Mouse (Mus musculus) Patski (cell line): ENCODE measurements around the gene Ptprt. TPM values are rescaled to one million over a fixed set of nuclear protein-coding genes. Genes with fewer than 3 reads are reported as not detected.
A peak's percentile ranks its signal among the peaks of the same experiment; 100 is the strongest.

Experiments
- ATAC-seq: fragments of 100-300 bp; one replicate; pipeline ENCODE4 v1.8.0; 2021
- CTCF ChIA-PET: fragments of 350-600 bp; sonication (Branson Sonifier 250); formaldehyde crosslinking; loops from one replicate; lab custom pipeline; 2022; ENCODE audit warnings: inconsistent platforms; lab: Charles Lee
- POLR2A ChIA-PET: fragments of 350-600 bp; sonication (Branson Sonifier 250); formaldehyde crosslinking; loops from one replicate; lab custom pipeline; 2022; ENCODE audit warnings: antibody characterized with exemption, inconsistent platforms; lab: Charles Lee
- DNase-seq: peaks from one replicate; pipeline ENCODE4 v3.0.0-alpha.2; 2011; ENCODE audit warnings: low read depth, low spot score
- H3K27me3 ChIP-seq: fragments of 371-371 bp; one replicate; pipeline ENCODE4 v1.5.1; 2021
- CTCF ChIP-seq: fragments of 100-300 bp; IDR thresholded peaks from one replicate; pipeline ENCODE4 v1.5.1; 2021
- in situ Hi-C: fragments of 300-500 bp; cut with MboI; formaldehyde crosslinking; loops from 3 replicates; pipeline ENCODE4 v1.11.1; 2018; ENCODE audit warnings: low pct_unique_long_range_greater_than_20kb, mixed read lengths
- polyA plus RNA-seq: library from polyadenylated mRNA; unstranded; gene quantifications from one replicate; pipeline ENCODE4 v1.2.3, GENCODE M21; 2021

The Ptprt gene
- polyA plus RNA-seq, 1 experiment from 2014 or later, result 0.01 TPM

DNA sequence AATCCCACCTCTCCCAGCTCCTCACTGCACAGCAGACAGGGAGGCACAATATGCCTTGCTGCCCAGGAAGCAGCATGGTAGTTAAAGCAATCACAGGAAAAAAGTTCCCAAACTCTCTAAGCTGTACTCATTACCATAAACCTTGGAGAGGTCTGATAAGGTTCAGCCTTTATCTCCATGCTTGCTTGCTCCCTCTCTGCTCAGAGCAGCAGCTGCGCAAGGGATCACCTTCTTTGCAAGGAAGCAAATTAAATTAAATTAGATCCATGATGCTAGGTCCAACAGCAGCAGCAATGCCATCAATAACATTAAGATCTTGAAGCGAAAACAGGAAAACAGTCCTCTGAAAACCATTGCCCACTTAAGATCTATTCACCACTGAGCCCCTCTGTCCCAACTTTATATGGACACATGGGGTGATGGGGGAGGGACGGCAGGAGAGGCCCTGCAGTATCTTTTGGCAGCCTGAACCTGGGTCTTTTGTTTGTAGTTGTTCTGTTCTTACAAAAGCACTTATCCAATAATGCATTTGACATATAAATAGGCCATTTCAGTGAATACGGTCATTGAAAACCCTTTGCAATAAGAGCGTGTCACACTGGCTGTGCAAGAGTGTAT is 328.8 kb downstream of the Ptprt start:
- DNase-seq (no peak), ATAC-seq (no peak)
- ChIA-PET CTCF (no interaction called here), POLR2A (no interaction called here)
- TF ChIP-seq CTCF, result no peak
- H3K27me3 ChIP-seq, result no peaks in the 10 kb centered on the region
- in situ Hi-C loops, result no loop called here

DNA sequence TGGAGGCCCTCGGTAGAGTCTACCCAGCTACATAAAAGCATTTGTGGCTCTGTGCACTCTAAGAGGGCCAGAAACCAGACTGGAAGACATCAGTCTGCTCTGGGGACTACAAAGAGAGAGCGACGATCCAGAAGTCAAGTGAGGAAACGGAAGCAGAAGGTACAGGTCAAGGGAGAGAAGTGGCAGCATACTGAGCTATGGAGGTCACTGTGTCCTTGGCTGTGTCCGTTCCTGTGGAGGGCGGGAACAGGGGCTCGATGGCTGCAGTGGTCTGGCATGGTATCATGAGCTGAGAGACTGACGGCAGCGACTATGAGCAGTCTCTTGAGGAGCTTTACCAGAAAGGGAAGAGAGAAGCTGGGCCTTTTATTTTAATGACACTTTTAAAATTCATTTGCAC is 331.5 kb downstream of the Ptprt start:
- H3K27me3 ChIP-seq, result no peaks in the 10 kb centered on the region
- CTCF ChIA-PET, result no interaction called here
- DNase-seq (no peak), ATAC-seq (no peak)
- POLR2A ChIA-PET, result no interaction called here
- in situ Hi-C loops, result no loop called here
- TF ChIP-seq CTCF, result no peak

GRCm38 (mm10) chr2:162322411-162322810 is 338.5 kb downstream of the Ptprt start:
- POLR2A ChIA-PET, result no interaction called here
- no peak for TF ChIP-seq CTCF
- DNase-seq, result no peak
- H3K27me3 ChIP-seq, result no peaks in the 10 kb centered on the region
- in situ Hi-C loops, result no loop called here
- ATAC-seq, result no peak
- CTCF ChIA-PET, result no interaction called here

DNA sequence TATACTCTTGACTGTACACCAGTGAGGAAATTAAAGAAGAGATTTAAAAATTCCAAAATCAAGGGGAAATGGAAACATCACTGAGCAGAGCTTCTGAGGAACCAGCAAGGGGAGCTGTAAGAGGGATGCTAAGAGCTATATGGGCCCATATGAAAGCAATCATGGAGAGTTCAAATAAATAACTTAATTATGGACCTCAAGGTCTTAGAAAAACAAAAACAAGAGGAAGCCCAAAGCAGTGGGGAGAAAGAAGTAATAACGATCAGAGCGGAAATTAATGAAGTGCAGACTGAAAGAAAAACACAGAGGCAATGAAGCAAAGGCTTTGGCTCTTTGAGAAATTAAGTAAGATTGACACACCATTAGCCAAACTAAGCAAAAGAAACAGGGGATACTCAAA is 353.0 kb downstream of the Ptprt start:
- ATAC-seq (no peak), DNase-seq (no peak)
- TF ChIP-seq CTCF, result no peak
- ChIA-PET CTCF (no interaction called here), POLR2A (no interaction called here)
- in situ Hi-C loops, result no loop called here
- H3K27me3 ChIP-seq, result no peaks in the 10 kb centered on the region

DNA sequence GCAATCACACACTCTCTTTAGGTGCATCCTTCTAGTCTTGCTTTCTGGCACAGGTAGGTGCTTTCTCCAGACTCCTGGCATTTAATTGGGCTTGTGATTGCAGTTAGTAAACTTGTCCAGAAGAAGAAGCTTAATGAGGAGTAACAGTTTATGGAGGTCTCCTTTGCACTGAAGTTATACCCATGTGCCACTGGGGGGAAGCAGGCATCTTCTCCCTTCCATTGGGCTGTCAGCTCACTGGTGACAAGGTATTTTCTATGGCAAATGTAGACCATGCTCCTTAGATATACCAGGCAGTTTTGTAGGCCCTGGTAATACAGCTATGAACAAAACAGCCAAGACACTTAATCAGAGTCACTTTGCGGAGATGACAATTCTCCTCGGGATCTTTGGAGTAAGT is 366.9 kb downstream of the Ptprt start:
- ChIA-PET CTCF (interaction anchor here (1.1 to 2.2 kb wide), 3 partner anchors 9 to 11 kb away, joined by 3 to 6 read pairs (median 4); no protein-coding TSS in a partner anchor), POLR2A (no interaction called here)
- ATAC-seq, result no peak
- TF ChIP-seq CTCF, result no peak
- in situ Hi-C loops, result no loop called here
- DNase-seq, result no peak
- H3K27me3 ChIP-seq, result no peaks in the 10 kb centered on the region

GRCm38 (mm10) chr2:162282606-162283005 is 378.3 kb downstream of the Ptprt start:
- CTCF ChIA-PET, result no interaction called here
- POLR2A ChIA-PET, result no interaction called here
- in situ Hi-C loops, result no loop called here
- DNase-seq (peak; percentile 27), ATAC-seq (peak; percentile 94)
- TF ChIP-seq CTCF, result no peak
- H3K27me3 ChIP-seq, result no peaks in the 10 kb centered on the region

DNA sequence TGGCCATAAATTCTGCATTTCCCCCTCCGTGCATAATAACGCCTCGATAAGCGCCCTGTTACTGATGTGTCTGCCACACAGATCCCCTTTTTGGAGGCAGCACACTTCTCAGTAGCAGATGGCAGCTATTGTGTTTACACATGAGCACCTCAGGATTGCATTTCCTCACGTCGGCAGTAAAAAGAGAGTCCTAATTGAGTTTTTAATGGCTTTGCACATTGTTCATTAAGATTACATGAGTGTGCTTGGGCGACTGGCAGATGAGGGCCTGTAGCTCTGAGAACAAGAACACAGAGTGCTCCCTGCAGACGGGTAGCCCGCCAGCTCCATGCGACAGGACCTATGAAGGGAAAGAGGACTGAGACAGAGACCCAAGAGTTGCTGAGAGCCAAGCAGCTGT is 378.8 kb downstream of the Ptprt start:
- in situ Hi-C loops, result no loop called here
- DNase-seq, result no peak
- no peak for TF ChIP-seq CTCF
- no peaks in the 10 kb centered on the region for H3K27me3 ChIP-seq
- ChIA-PET POLR2A (no interaction called here), CTCF (no interaction called here)
- peak; percentile 9 for ATAC-seq

- POLR2A ChIA-PET, result interaction anchor here (0.9 kb wide), 1 partner anchor 12 kb away, joined by 4 read pairs; no protein-coding TSS in a partner anchor
- no peak for TF ChIP-seq CTCF
- in situ Hi-C loops, result no loop called here
- CTCF ChIA-PET, result no interaction called here
- DNase-seq, result no peak
- ATAC-seq, result no peak
- no peaks in the 10 kb centered on the region for H3K27me3 ChIP-seq
Measured at GRCm38 (mm10) chr2:162273826-162274225, 387.1 kb downstream of the Ptprt start.

GRCm38 (mm10) chr2:162251272-162251671 is 409.7 kb downstream of the Ptprt start:
- H3K27me3 ChIP-seq, result no peaks in the 10 kb centered on the region
- in situ Hi-C loops, result no loop called here
- POLR2A ChIA-PET, result no interaction called here
- DNase-seq (no peak), ATAC-seq (no peak)
- CTCF ChIA-PET, result no interaction called here
- no peak for TF ChIP-seq CTCF

DNA sequence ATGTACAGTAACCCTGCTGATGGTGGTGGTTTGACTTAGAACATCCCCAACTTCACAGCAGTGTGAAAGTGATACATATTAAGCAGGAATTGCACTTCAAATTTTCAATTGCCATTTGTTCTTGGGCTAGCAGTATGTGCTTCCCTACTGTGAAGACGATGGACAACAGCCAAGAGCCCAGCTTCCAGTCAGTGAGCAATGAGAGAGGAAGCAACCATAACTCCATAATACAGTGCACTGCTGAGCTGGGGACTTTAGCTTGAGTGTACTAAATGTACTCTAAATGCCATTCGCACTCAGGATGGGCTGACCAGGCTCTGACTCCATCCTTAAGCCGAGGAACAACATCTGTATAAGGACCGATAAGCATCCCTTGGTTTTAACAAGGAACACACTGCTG is 412.7 kb downstream of the Ptprt start:
- POLR2A ChIA-PET, result no interaction called here
- in situ Hi-C loops, result no loop called here
- TF ChIP-seq CTCF, result no peak

GRCm38 (mm10) chr2:162222476-162222875 is 438.5 kb downstream of the Ptprt start:
- ChIA-PET CTCF (no interaction called here), POLR2A (no interaction called here)
- DNase-seq (peak; percentile 24), ATAC-seq (peak; percentile 92)
- in situ Hi-C loops, result no loop called here
- TF ChIP-seq CTCF, result no peak
- no peaks in the 10 kb centered on the region for H3K27me3 ChIP-seq

More for the DNA sequence above, 412.7 kb downstream of the Ptprt start:
- ATAC-seq (no peak), DNase-seq (no peak)
- no peaks in the 10 kb centered on the region for H3K27me3 ChIP-seq
- CTCF ChIA-PET, result no interaction called here
